9 mouse cellular contexts compared by ENCODE assay signal in genomic region chr7:44310878-44311712, GRCm38 (mm10). TPM values are rescaled to one million over a fixed set of nuclear protein-coding genes. Genes with fewer than 3 reads are reported as not detected.
DNase-seq lines count a peak whose midpoint lies in the region; ATAC-seq and TF ChIP-seq lines count a peak whose summit lies in the region.
"Had no signal": no experiment of that assay in that cellular context is flagged by ENCODE, and none has a peak within 500 bp of the region (broad histone marks: within the 10 kb centered on the region; RNA-seq: fewer than 3 reads in every experiment).

No protein-coding gene starts in this region.

- peak overlapping the region; percentile 97 for H3K4me2 ChIP-seq in forebrain, embryonic 11.5 days (ENCODE audit: low read depth, low read length, severe bottlenecking)
- peak overlapping the region; percentile 89 for H3K4me2 ChIP-seq in hindbrain, embryonic 13.5 days
- H3K4me2 ChIP-seq in midbrain, embryonic 14.5 days (ENCODE audit: low read length), result peak overlapping the region; percentile 91
- H3K4me2 ChIP-seq in stomach, postnatal 0 days (replicated peaks; ENCODE audit: low read depth), result peak overlapping the region; percentile 90

- no peaks in the 10 kb centered on the region for H3K9me3 ChIP-seq in forebrain, embryonic 11.5 days (ENCODE audit: control insufficient read depth, low read length)
- no peaks in the 10 kb centered on the region for H3K9me3 ChIP-seq in hindbrain, embryonic 13.5 days
- H3K9me3 ChIP-seq in midbrain, embryonic 14.5 days (ENCODE audit: control insufficient read depth, low read length), result no peaks in the 10 kb centered on the region
- no peaks in the 10 kb centered on the region for H3K9me3 ChIP-seq in stomach, postnatal 0 days (ENCODE audit: control insufficient read depth, low read length)

- peak; percentile 72 for DNase-seq in cerebellum, adult 11-12 months
- DNase-seq in adrenal gland, postnatal 10 days, result peak; percentile 65
- peak; percentile 75 for DNase-seq in forebrain, embryonic 11.5 days (ENCODE audit: low spot score)
- peak; percentile 81 for DNase-seq in left cerebral cortex, postnatal 36 days (ENCODE audit: low spot score in 2 of 2)
- peak; percentile 76 for DNase-seq in midbrain, embryonic 14.5 days
- DNase-seq in stomach, postnatal 0 days (ENCODE audit: low spot score), result peak; percentile 42

- peak overlapping the region; percentile 18; the same call in 1 of the 2 replicates for H3K27ac ChIP-seq in forebrain, embryonic 11.5 days (ENCODE audit: low read depth, low read length)
- peak overlapping the region; percentile 84 for H3K27ac ChIP-seq in hindbrain, embryonic 13.5 days
- peak overlapping the region; percentile 81 for H3K27ac ChIP-seq in midbrain, embryonic 14.5 days (replicated peaks; ENCODE audit: low read depth, low read length)
- no peak overlapping the region for H3K27ac ChIP-seq in stomach, postnatal 0 days (replicated peaks)

- TF ChIP-seq CTCF in stomach, postnatal 0 days (IDR thresholded peaks at IDR 0.05; ENCODE audit: low read depth), result no peak

- H3K4me1 ChIP-seq in forebrain, embryonic 11.5 days (replicated peaks; ENCODE audit: control insufficient read depth, insufficient read depth, low read length), result peaks cover 13% of the 10 kb centered on the region
- peaks cover 33% of the 10 kb centered on the region for H3K4me1 ChIP-seq in hindbrain, embryonic 13.5 days (replicated peaks)
- H3K4me1 ChIP-seq in midbrain, embryonic 14.5 days (ENCODE audit: control insufficient read depth, insufficient read depth, low read length), result peaks cover 13% of the 10 kb centered on the region
- H3K4me1 ChIP-seq in stomach, postnatal 0 days (replicated peaks; ENCODE audit: control insufficient read depth, insufficient read depth), result peaks cover 3% of the 10 kb centered on the region; the same call in 1 of the 2 replicates

- no peaks in the 10 kb centered on the region for H3K36me3 ChIP-seq in forebrain, embryonic 11.5 days (ENCODE audit: control insufficient read depth, insufficient read depth, low read length)
- H3K36me3 ChIP-seq in hindbrain, embryonic 13.5 days, result peaks cover 32% of the 10 kb centered on the region
- peaks cover 33% of the 10 kb centered on the region for H3K36me3 ChIP-seq in midbrain, embryonic 14.5 days (ENCODE audit: control insufficient read depth, insufficient read depth, low read length)
- no peaks in the 10 kb centered on the region for H3K36me3 ChIP-seq in stomach, postnatal 0 days (ENCODE audit: control insufficient read depth, insufficient read depth, low read length)

- H3K9ac ChIP-seq in forebrain, embryonic 11.5 days (ENCODE audit: low read length), result peak overlapping the region; percentile 67
- peak overlapping the region; percentile 92 for H3K9ac ChIP-seq in hindbrain, embryonic 13.5 days
- H3K9ac ChIP-seq in midbrain, embryonic 14.5 days (replicated peaks; ENCODE audit: low read length), result peak overlapping the region; percentile 85
- peak overlapping the region; percentile 38; the same call in 1 of the 2 replicates for H3K9ac ChIP-seq in stomach, postnatal 0 days (ENCODE audit: low read length)

- TF ChIP-seq EP300 in stomach, postnatal 0 days (optimal IDR thresholded peaks at IDR 0.05), result no peak

- WGBS in forebrain, embryonic 11.5 days, result under 1% methylated on average over 36 of the region's 38 CpGs
- under 1% methylated on average over 37 of the region's 38 CpGs for WGBS in hindbrain, embryonic 13.5 days
- under 1% methylated on average over 38 of the region's 38 CpGs for WGBS in midbrain, embryonic 14.5 days
- WGBS in stomach, postnatal 0 days, result 2% methylated on average over 31 of the region's 38 CpGs

- ATAC-seq in cerebellum, adult (ENCODE audit: insufficient number of reproducible peaks, low FRiP score, low TSS enrichment), result no peak
- peak; percentile 62 for ATAC-seq in forebrain, embryonic 11.5 days (replicated peaks; ENCODE audit: low FRiP score)
- peak; percentile 41 for ATAC-seq in hindbrain, embryonic 13.5 days (ENCODE audit: low FRiP score)
- ATAC-seq in midbrain, embryonic 14.5 days (ENCODE audit: low FRiP score, low TSS enrichment), result peak; percentile 73
- peak; percentile 22 for ATAC-seq in stomach, postnatal 0 days (ENCODE audit: low FRiP score, low TSS enrichment)

- peak overlapping the region; percentile 53 for H3K4me3 ChIP-seq in forebrain, embryonic 11.5 days (ENCODE audit: low read depth, low read length)
- peak overlapping the region; percentile 67 for H3K4me3 ChIP-seq in hindbrain, embryonic 13.5 days
- H3K4me3 ChIP-seq in midbrain, embryonic 14.5 days (replicated peaks; ENCODE audit: low read depth, low read length), result peak overlapping the region; percentile 70
- peak overlapping the region; percentile 43 for H3K4me3 ChIP-seq in stomach, postnatal 0 days (ENCODE audit: low read depth, low read length)

- intact Hi-C loops in left cerebral cortex, postnatal 36 days (cut with DNase I), result loop anchor here (2.0 to 5.0 kb wide), 3 partner anchors 26 to 44 kb away; no protein-coding TSS in a partner anchor

- peaks cover 2% of the 10 kb centered on the region for H3K27me3 ChIP-seq in forebrain, embryonic 11.5 days (ENCODE audit: control insufficient read depth, insufficient read depth, low read length)
- 0 out of 2 replicates have a peak, but pooled peaks cover 18% of the 10 kb centered on the region for H3K27me3 ChIP-seq in hindbrain, embryonic 13.5 days
- no peaks in the 10 kb centered on the region for H3K27me3 ChIP-seq in midbrain, embryonic 14.5 days (ENCODE audit: control insufficient read depth, insufficient read depth, low read length)
- H3K27me3 ChIP-seq in stomach, postnatal 0 days (ENCODE audit: control insufficient read depth, insufficient read depth, low read length), result no peaks in the 10 kb centered on the region

RNA-seq across cellular contexts. Expression of gene Shank1, which starts 1.0 kb away (rescaled TPM):
- 1 to 10 TPM; 4.3 to 6.3 TPM for total RNA-seq in adrenal gland, postnatal 10 days (2021)
- polyA plus RNA-seq in forebrain, embryonic 11.5 days (2014; fragmentation: Nextera tagmentation; extraction: Ambion mirVana), result 3.6 and 4.2 TPM in 2 replicates
- polyA plus RNA-seq in hindbrain, embryonic 13.5 days (2015; fragmentation: Nextera tagmentation; extraction: Ambion mirVana), result 31.7 and 32.6 TPM in 2 replicates
- 100 to 1,000 TPM; 586 to 632 TPM for total RNA-seq in left cerebral cortex, postnatal 36 days (2021)
- polyA plus RNA-seq in midbrain, embryonic 14.5 days (2014; fragmentation: Nextera tagmentation; extraction: Ambion mirVana), result 35.1 and 37.8 TPM in 2 replicates
- 0.53 and 0.61 TPM in 2 replicates for polyA plus RNA-seq in stomach, postnatal 0 days (2015; fragmentation: Nextera tagmentation; extraction: Ambion mirVana)
- total RNA-seq: hematopoietic stem cell, adult 5-6 weeks had no signal

RNA-seq across cellular contexts. Expression of gene Clec11a, which starts 4.4 kb away (rescaled TPM):
- total RNA-seq in adrenal gland, postnatal 10 days (2021), result 1 to 10 TPM; 4.2 to 5.4 TPM
- 3.2 TPM in 2 replicates for polyA plus RNA-seq in forebrain, embryonic 11.5 days (2014; fragmentation: Nextera tagmentation; extraction: Ambion mirVana)
- polyA plus RNA-seq in hindbrain, embryonic 13.5 days (2015; fragmentation: Nextera tagmentation; extraction: Ambion mirVana), result 3.4 and 3.9 TPM in 2 replicates
- total RNA-seq in left cerebral cortex, postnatal 36 days (2021), result 1 to 10 TPM; 3.9 to 4.0 TPM
- polyA plus RNA-seq in midbrain, embryonic 14.5 days (2014; fragmentation: Nextera tagmentation; extraction: Ambion mirVana), result 4.6 and 4.7 TPM in 2 replicates
- polyA plus RNA-seq in stomach, postnatal 0 days (2015; fragmentation: Nextera tagmentation; extraction: Ambion mirVana), result 11.1 and 11.4 TPM in 2 replicates

RNA-seq across cellular contexts. Expression of gene Gm15517, which starts 49.8 kb away (rescaled TPM):
- total RNA-seq in adrenal gland, postnatal 10 days (2021), result not detected
- not detected in 2 replicates for polyA plus RNA-seq in forebrain, embryonic 11.5 days (2014; fragmentation: Nextera tagmentation; extraction: Ambion mirVana)
- not detected in 2 replicates for polyA plus RNA-seq in hindbrain, embryonic 13.5 days (2015; fragmentation: Nextera tagmentation; extraction: Ambion mirVana)
- total RNA-seq in left cerebral cortex, postnatal 36 days (2021), result not detected
- 1.8 TPM in 1 of 2 replicates, not detected in the other for polyA plus RNA-seq in midbrain, embryonic 14.5 days (2014; fragmentation: Nextera tagmentation; extraction: Ambion mirVana)
- not detected in 2 replicates for polyA plus RNA-seq in stomach, postnatal 0 days (2015; fragmentation: Nextera tagmentation; extraction: Ambion mirVana)
- total RNA-seq: hematopoietic stem cell, adult 5-6 weeks had no signal

RNA-seq across cellular contexts. Expression of gene Acp4, which starts 53.9 kb away (rescaled TPM):
- not detected for total RNA-seq in adrenal gland, postnatal 10 days (2021)
- 0.17 TPM in 1 of 2 replicates, not detected in the other for polyA plus RNA-seq in forebrain, embryonic 11.5 days (2014; fragmentation: Nextera tagmentation; extraction: Ambion mirVana)
- 0.10 TPM in 1 of 2 replicates, not detected in the other for polyA plus RNA-seq in hindbrain, embryonic 13.5 days (2015; fragmentation: Nextera tagmentation; extraction: Ambion mirVana)
- not detected for total RNA-seq in left cerebral cortex, postnatal 36 days (2021)
- not detected in 2 replicates for polyA plus RNA-seq in midbrain, embryonic 14.5 days (2014; fragmentation: Nextera tagmentation; extraction: Ambion mirVana)
- polyA plus RNA-seq in stomach, postnatal 0 days (2015; fragmentation: Nextera tagmentation; extraction: Ambion mirVana), result not detected in 2 replicates

Comparison
In these comparisons a context has a peak if more than half of its experiments do, and no peak if none do; other contexts are left out.
1. H3K9ac ChIP-seq: peak in every context shown above with its lines; median percentile 92 in hindbrain, embryonic 13.5 days; 85 in midbrain, embryonic 14.5 days; 67 in forebrain, embryonic 11.5 days; 38 in stomach, postnatal 0 days.